Mouse (Mus musculus) neural tube, embryonic 10.5 days (tissue): ENCODE data around the gene Prss29.
A peak's percentile ranks its signal among the peaks of the same experiment; 100 is the strongest.

Experiments
- DNase-seq: peaks from one replicate; pipeline ENCODE4 v3.0.0-alpha.2; 2017; ENCODE audit warnings: low spot score; ENCODE audit errors: extremely low spot score

The Prss29 gene

DNA sequence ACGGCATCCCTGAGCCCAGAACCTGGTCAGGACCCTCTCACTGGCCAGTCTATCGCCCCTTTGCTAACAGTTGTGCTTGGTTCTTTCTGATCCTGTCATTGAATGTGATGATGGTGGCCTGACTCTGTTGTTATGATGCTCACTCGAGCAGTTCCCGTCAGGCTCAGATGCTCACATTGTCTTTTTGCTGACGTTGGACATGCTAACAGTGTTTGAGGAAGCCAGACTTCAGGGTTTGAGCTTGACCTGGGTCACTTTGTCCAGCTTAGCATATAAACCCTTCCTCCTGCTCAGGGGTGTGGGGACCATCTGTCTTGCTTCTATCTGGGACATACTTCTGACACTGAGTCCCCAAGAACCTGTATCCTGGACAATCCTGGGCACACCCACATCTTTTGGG is at the start of gene Prss29:
Gene Prss29 (plus strand): TSS at position 301 of the 400 bp plus-strand sequence.
- DNase-seq, result no peak

DNA sequence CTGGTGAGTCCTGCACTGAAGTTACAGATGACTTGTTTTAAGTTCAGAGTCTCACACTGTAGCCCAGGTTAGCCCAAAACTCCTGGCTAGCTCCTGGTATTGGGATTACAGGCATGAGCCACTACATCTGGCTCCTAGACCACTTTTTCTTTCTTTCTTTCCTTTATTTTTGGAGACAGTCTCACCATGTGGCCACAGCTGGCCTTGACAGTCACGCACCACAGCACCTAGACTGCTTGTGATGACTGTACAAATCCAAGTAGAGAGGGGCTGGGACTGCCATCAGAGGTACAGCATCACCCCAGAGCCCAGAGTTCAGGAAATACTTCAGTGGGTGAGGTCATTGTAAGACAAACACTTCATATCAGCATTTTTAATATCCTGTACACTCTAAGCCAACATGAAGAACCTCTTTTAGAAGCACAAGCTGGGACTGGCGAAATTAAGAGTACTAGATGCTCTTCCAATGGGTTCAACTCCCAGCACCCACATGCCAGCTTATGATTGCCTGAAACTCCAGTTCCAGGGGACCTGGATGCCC is 47.6 kb upstream of the Prss29 start:
- DNase-seq, result no peak

DNA sequence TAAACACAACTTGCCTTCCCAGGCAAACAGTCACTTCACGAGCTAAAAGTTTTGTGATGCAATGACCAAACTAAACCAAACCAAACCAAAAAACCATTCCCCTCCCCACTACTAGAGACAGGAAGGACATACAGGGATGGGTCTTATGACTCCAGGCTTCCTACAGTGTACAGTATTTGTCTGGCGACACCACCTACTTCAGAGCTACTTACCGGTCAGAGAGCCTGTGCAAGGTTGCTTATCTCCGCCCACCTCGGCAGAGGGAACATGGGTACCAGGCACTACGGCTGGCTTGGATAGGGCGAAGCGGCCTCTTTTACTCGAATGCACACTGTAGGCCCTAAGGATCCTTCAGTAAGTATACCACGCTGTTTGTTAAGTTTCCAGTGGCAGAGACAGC is 46.1 kb upstream of the Prss29 start:
- no peak for DNase-seq

DNA sequence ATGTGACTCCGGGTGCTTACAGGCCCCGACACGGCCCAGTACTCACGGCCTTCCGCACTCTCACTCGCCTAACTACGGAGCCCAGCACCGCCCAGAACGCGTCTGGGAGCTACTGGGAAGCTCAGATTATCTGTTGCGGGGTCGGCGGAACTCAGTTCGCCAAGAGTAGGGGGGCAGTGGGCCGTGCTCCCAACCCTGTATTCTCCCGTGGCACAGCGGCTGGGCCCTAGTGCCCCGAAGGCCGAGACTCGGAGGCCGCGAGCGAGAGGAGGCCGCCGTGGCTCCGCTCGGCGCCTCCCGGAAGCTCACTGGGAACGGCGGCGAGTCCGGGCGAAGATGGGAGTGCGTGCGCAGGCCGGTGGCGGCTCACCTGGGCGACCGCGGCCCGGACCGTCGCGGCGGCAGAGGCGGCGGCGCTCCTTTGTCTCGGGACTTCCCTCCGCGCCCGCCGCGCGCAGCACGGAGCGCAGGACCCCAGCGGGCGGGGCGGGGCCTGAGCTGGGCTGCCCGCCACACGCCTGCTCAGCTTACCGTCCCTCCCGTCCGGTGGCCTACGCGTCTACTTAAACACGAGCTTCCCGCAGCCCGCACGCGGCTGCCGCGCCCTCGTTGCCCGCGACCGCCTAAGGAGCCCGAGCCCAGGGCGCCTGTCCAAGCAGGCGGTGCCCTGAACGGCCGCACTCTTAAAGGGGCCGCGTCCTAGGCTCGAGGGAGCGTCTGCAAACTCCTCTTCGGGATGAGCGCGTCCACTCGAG is 45.3 kb upstream of the Prss29 start:
- peak; percentile 95 for DNase-seq

DNA sequence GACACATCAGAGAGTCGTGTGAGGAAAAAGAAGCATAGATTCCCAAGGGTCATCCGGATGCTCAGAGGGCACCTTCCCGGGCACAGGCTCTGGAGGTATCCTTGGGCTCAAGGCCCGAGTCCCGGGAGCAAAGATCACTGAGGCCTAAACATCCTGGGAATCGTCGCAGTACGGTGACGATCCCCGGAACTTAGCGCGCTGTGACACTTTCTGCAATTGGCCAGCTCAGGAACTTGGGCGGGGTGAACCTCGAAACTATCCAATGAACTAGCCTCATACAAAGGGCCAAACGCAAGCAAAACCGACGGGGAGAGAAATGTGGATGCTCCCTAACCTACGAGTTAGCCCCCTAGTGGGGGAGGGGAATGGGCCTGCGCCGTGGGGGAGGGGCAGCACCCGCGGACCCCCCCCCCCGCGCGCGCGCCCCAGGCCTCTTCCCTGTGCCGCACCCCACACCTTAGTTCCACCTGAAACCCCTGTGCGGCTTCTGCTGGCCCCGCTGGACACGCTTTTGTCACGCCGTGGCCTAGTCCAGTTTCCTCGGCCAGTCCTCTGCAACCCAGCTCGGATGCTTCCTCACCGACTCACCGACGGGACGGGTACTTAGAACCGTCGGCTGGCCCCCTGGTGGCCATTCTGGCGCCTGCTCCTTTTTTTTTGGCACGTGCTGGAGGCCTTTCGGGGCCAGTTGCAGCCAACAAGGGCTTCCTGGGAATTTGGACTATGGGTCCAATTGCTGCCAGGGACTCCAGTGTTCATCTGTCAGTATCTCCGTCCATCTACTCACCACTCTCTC is 44.5 kb upstream of the Prss29 start:
- peak; percentile 96 for DNase-seq

DNA sequence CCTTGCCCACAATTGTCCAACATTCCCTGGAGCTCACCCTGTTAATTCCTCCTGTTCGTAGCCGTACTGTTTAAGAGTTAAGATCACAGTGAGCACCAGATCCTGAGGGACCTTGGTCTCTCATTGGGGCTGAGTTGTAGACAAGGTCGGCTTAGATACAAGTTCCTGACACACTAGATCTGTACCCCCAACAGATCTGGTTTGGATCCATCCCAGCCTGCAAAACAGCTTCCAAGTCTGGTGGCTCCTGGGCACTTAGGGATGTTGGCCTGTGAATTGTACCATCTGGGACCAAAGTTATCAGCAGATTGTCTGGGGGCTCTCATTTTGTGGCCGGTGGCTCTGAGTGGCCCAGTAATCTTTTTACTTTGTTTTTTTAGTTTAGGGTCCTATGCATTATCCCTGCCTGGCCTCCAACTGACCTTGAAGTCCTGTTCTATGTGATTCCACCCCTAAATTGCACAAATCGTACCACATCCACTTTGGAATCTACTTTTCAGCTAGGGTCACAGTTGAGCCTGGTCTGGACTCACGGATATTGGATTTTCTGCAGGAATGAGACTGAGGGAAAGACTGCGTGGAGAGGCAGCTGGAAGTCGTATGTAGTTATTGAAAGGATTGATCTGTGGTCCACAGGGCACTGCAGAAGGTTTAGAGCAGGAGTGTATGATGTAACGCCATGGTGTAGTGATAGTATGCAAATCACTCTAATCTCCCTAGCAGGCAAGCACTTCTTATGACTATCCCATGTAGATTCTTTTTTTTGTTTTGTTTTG is 43.7 kb upstream of the Prss29 start, which contains the start of gene Ube2i:
Gene Ube2i (minus strand): TSS at position 52 of the 776 bp plus-strand sequence.
- DNase-seq, result no peak

DNA sequence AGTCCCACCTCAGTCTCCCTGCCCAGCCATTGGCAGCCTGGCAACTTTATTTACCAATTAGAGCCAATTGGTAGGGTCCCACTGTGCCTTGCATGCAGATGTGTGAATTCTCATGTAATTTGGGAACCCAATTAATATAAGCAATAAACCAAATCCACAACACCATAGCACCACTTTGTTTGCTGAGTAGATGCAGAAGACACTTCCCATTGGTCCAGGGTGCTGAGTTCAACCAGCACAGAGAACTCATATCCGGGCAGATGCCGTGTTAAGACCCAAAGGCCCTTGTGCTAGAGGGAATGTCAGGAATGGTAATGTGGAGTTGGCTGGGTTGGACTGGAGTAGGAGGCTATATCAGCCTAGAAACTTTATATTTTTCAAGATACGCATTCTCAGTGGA is 42.6 kb upstream of the Prss29 start:
- DNase-seq, result no peak

DNA sequence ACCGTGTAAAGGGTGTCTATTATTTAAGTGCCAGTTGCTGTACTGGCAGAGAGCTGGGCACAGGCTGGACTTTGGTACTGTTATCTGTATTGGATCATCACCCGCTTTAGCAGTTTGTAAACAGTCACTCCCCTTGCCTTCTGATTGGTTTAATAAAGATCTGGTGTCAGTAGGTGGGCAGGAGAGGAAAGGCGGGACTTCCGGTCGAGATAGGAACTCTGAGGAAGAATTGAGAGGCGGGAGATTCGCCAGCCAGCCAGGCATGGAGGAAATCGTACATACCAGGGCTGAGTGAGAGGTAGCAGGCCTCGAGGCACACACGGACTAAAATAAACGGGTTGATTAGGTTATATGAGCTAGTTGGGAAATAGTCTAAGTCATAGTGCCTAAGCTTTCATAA is 36.3 kb upstream of the Prss29 start:
- no peak for DNase-seq

DNA sequence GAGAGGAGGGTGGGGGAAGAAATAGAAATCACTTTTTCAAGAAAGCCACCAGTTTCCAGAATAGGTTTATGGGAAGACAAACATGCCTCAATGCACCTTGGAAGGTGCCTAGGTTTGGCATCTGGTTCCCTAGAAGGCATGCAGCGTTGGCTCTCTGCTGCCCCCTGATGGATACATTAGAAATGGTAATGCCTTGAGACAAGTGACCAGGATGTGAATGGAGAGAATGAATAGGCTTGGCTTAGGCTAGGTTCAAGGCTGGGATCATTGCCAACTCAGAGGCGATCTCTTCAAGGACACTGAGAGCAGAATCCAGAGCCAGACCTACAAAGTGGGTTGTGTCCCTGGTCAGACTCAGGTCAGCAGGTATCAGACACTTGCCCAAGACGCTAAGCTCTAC is 33.4 kb upstream of the Prss29 start:
- peak; percentile 61 for DNase-seq

DNA sequence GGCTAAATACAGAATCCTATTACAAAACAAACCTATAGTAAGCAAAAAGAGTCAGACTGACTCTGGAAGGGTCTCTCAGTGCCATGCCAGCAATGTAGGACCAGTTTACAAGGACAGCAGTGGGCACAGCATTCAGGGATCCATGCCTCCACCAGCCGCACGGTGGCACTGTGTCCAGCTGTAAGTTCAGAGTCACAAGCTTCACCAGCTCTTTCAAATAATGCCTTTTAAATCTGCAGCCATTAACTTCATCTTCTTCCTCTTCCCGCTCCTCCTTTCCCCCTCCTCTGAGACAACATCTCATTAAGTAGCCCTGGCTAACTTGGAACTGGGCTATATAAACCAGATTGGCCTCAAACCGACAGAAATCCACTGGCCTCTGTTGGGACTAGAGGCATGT is 29.6 kb upstream of the Prss29 start:
- peak; percentile 49 for DNase-seq

DNA sequence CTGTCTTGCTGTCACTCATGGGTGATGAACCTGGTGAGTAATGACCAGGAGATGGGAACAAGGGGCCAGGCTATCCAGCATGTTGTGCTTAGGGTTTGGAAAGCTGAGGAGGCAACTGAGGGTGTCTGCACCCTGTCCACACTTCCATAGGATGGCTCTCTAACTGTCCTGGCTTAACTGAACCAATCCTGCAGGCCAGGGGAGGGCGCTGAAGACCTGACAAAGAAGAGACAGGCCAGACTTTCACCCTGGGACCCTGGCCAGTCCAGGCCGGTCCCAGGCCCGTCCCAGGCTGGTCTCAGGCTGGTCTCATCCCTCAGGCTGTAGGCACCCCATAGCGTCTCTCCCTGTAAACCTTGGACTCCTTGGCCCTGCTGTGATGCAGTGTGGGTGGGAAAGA is 28.0 kb upstream of the Prss29 start:
- DNase-seq, result no peak

DNA sequence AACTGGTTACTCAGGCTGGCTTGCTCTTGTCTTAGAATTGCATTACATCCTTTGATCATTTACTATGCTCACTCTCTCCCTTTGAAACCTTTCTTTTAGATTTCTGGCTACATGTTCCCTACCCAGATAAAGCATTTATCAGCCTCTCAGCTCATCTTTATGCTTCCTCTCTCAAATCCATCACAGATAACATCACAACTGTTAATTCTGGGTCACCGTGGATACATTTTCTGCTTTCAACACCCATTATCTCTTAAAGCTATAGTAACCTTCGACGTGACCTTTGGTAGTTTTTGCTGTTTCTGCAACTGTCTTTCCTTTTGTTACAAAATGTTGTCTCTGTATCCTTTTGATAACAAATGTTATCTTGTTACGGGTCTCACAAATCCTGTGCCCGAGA is 25.0 kb upstream of the Prss29 start:
- DNase-seq, result no peak

DNA sequence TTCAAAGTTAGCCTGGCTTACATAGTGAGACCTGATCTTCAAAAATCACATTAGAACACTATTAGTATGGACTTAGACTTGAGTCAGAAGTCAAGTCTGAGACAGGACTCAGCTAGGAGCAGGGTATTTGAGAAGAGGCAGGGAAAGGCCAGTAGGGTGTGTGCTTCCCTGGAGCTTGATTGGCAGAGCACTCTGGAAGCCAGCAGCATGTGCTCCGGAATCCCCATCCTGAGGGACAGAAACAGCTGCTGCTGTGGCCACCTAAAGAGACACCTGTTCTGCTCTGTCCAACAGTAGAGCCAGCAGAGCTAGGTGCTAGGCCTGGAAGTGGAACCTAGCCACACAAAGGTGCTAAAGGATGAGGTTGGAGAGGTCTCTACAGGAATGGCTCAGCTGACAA is 24.3 kb upstream of the Prss29 start:
- DNase-seq, result no peak

DNA sequence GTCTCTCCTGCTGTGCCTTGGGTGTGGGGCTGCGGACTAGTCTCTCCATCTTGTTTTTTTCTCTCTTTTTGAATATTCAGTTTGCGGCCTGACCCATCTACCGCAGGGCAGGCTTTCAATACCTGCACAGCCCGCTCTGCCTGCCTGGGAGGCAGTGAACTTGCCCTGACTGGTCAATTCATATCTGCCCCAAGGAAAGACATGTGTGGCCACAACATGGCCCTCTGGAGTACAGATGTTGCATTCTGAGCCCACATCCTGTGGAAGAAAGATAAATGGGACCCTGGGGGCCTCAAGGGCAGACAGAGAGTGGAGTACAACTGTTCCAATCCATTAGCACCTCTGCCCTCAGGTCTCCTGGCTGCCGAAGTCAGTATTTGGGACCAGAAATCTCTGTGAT is 20.4 kb upstream of the Prss29 start, which contains the start of gene Prss34:
Gene Prss34 (plus strand): TSS at position 301 of the 400 bp plus-strand sequence.
- no peak for DNase-seq

DNA sequence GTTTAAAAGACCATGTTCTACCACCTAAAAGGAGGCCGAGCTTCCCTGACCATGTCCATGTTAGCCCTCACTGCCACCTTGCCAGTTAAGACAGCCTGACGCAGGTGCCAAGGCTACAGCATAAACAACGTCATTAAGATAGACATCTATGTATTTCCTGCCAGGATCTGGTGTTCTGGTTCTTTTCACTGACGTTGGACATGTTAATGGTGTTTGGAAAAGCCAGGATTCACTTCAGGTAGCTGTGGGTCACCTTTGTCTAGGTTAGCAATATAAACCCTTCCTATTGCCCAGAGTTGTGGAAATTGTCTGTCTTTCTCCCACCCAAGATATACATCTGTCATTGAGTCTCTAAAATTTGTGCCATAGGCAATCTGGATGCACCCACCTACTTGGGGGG is 10.1 kb upstream of the Prss29 start, which contains the start of gene Prss28:
Gene Prss28 (plus strand): TSS at position 301 of the 400 bp plus-strand sequence.
- no peak for DNase-seq

DNA sequence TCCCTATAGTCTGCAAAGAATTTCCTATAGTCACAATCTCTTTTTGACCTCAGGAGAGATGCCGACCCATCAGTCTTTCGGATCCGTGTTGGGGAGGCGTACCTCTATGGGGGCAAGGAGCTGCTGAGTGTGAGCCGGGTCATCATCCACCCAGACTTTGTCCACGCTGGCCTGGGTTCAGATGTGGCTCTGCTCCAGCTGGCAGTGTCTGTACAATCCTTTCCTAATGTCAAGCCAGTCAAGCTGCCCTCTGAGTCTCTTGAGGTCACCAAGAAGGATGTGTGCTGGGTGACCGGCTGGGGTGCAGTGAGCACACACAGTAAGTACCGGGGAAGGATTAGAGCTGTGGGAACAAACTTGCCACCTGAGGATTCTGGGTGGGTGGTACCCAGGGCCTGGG is 2.4 kb downstream of the Prss29 start:
- DNase-seq, result no peak

DNA sequence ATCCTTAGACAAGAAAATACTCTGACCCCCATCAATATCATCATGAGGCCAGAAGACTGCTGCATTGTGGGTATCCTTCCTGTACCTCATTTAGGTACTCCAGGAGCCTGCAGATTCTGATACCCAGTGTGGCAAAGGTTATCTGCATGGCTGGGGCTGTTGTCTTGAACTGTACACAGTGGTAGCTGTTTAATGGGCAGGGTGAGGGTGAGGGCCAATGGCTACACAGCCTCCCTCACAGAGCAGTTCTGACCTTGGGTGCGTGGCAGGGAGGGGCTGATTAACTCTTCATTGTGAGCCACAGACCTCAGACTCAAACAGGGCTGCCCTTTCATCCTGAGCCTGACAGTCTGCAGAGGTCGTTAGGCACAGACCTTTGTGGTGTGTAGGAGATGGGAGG is 4.5 kb downstream of the Prss29 start:
- no peak for DNase-seq

DNA sequence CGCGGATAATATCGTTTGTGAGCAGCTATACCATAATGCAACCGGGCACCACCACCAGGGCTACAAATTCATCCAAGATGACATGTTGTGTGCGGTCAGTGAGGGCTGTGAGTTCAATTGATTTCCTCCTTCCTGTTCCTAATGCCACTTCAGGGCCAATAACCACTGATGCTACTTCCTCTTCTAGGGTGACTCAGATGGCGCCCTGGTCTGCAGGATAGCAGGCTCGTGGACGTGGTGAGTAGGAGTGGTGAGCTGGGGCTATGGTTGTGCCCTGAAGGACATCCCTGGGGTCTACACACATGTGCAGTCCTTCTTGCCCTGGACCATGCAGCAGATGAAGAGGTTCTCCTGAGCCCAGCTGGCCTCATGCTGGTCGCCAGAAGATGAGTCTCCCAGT is 13.9 kb downstream of the Prss29 start:
- DNase-seq, result no peak

DNA sequence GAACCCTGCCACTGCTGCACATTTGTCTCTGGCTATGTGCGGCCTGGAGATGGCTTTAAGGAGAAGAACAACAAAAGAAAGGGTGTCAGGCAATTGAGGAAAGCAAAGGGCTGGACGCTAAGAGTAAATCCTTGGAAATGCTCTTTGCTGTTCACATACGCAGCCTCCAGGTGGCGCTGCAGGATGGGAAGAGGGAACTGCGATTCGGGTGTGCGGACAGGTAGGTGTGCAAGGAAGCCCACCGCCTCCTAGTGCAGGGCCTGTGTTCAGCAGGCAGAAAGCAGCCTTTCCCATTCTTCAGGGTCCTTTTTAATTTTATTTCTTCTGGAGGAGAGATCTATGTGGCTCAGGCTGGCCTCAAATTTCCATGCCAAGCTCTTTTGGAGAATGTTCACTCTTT is 15.5 kb downstream of the Prss29 start:
- DNase-seq, result peak; percentile 81

DNA sequence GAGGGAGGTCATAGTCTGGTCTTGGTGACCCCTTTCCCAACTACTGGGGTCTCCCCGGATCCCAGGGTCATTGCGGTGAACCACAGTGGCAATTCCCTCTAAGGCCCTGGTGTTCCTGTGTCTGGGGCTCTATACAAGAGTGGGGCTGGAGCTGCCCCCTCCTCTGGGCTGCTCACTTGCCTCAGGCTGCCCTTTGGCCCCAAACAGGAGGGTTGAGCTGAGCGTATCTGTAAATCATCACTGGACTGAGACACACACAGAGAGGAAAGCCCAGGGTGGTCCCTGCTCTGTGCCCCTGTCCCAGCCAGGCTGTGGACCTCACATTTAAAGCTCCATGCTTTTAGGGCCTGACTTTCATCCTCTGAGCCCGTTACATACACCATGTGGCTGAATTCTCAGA is 19.8 kb downstream of the Prss29 start:
- DNase-seq, result no peak

DNA sequence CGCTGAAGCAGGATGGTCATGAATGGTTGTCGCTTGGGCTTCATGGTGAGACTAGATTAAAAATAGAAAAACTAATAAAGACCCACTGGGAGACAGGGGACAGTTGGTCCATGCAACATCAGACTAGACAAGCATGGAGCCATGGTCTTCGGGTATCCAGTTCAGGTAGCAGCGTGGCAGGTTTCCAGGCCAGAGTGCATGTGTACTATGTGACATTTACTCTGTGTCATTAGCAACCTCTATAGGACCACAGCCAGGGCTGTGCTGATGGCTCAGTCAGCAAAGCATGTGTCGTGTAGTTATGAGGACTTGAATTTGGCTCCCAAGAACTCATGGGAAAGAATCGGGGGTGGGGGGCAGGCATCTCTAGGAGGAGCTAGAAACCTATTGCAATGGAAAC is 21.5 kb downstream of the Prss29 start:
- DNase-seq, result no peak

DNA sequence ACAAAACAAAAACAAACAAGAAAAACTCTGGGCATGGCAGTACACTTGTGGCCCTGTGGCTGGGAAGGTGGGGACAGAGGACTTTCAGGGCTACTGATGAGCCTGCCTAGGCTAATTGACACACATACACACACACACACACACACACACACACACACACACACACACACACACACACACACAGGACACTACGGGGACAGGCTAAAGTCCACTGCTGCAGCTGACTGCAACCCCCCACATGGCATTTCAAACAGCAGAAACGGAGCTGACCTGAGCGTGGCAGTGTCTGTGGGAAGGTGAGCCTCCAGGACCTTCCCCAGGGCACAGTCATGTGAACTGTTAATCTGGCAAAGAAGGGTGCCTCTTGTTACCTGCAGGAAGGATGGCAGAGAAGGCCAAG is 23.0 kb downstream of the Prss29 start:
- DNase-seq, result no peak
